Mouse (Mus musculus): Measurements from ENCODE around the gene Ephx3.

DNA sequence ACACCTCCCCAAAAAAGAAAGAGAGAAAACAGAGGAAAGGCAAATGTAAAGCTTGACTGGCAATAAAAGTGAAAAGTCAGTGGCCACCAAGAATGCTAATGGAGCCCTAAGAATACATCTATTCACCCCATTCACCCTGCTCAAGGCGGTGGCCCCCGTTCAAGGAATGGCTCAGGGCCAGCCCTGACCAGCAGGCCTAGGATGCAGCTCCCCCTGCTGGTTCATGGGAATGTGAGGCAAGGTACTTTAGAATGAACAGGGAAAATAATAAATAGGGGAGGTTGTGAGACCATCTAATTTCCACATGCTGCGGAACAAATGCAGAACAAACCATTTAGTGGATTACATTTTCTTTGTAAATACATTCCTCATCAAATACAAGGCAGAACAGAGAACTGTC is 20.4 kb upstream of the Ephx3 start:
- TF ChIP-seq CTCF (IDR thresholded peaks at IDR 0.05; ENCODE audit: low read depth): peak; percentile 88
- no peak for TF ChIP-seq EP300 (IDR thresholded peaks at IDR 0.05; ENCODE audit: low read depth)
